Mouse (Mus musculus): ENCODE measurements around the gene Ddx46.
"Not testable (repeated sequence)": the region's sequence is repeated elsewhere in the genome, so short reads cannot be mapped to it uniquely, and the experiment has no call there.

GRCm38 (mm10) chr13:55695989-55696388 is 61.2 kb downstream of the Ddx46 start:
- not testable (repeated sequence) for TF ChIP-seq TAL1, GATA1 (IDR thresholded peaks at IDR 0.05; ENCODE audit: low read length)

Data from erythroblast, embryonic 14.5 days (primary cell).